Mouse (Mus musculus): ENCODE results near the gene Chrdl2.

Chrdl2 gene

GRCm38 (mm10) chr7:100005790-100006189 is at the start of gene Chrdl2:
Chrdl2 (plus strand) TSS chr7:100006172.
- DNase-seq (ENCODE audit: low spot score in 2 of 2) = peak; percentile 66 to 68

GRCm38 (mm10) chr7:99957226-99957965 is 48.6 kb upstream of the Chrdl2 start:
- DNase-seq (ENCODE audit: low spot score in 2 of 2) = peak in 1 of 2 experiments; percentile 38

- DNase-seq (ENCODE audit: low spot score in 2 of 2) = peak in 1 of 2 experiments; percentile 17
Measured at GRCm38 (mm10) chr7:99960571-99960970, 45.4 kb upstream of the Chrdl2 start.

- peak in 1 of 2 experiments; percentile 14 for DNase-seq (ENCODE audit: low spot score in 2 of 2)
Measured at GRCm38 (mm10) chr7:99961518-99961917, 44.5 kb upstream of the Chrdl2 start.

GRCm38 (mm10) chr7:99962536-99963236 is 43.3 kb upstream of the Chrdl2 start:
- peak in 1 of 2 experiments; percentile 26 for DNase-seq (ENCODE audit: low spot score in 2 of 2)

- peak in 1 of 2 experiments; percentile 26 for DNase-seq (ENCODE audit: low spot score in 2 of 2)
Measured at GRCm38 (mm10) chr7:99963237-99963860, 42.6 kb upstream of the Chrdl2 start.

- DNase-seq (ENCODE audit: low spot score in 2 of 2) = peak; percentile 81 to 89
Measured at GRCm38 (mm10) chr7:99965020-99965841, 40.7 kb upstream of the Chrdl2 start.

- peak in 1 of 2 experiments; percentile 16 for DNase-seq (ENCODE audit: low spot score in 2 of 2)
Measured at GRCm38 (mm10) chr7:99966011-99966721, 39.8 kb upstream of the Chrdl2 start.

- DNase-seq (ENCODE audit: low spot score in 2 of 2) = peak in 1 of 2 experiments; percentile 21
Measured at GRCm38 (mm10) chr7:99969151-99969550, 36.8 kb upstream of the Chrdl2 start.

GRCm38 (mm10) chr7:99971926-99972325 is 34.0 kb upstream of the Chrdl2 start:
- DNase-seq (ENCODE audit: low spot score in 2 of 2) = no peak

GRCm38 (mm10) chr7:99972912-99973311 is 33.1 kb upstream of the Chrdl2 start:
- peak in 1 of 2 experiments; percentile 16 for DNase-seq (ENCODE audit: low spot score in 2 of 2)

GRCm38 (mm10) chr7:99974208-99974970 is 31.6 kb upstream of the Chrdl2 start:
- DNase-seq (ENCODE audit: low spot score in 2 of 2) = peak in 1 of 2 experiments; percentile 14

GRCm38 (mm10) chr7:99975819-99976575 is 30.0 kb upstream of the Chrdl2 start:
- DNase-seq (ENCODE audit: low spot score in 2 of 2) = peak in 1 of 2 experiments; percentile 6

- DNase-seq (ENCODE audit: low spot score in 2 of 2) = no peak
Measured at GRCm38 (mm10) chr7:99978041-99978440, 27.9 kb upstream of the Chrdl2 start.

GRCm38 (mm10) chr7:99979081-99979480 is 26.9 kb upstream of the Chrdl2 start:
- DNase-seq (ENCODE audit: low spot score in 2 of 2) = no peak

GRCm38 (mm10) chr7:99979546-99980131 is 26.3 kb upstream of the Chrdl2 start:
- peak; percentile 59 to 66 for DNase-seq (ENCODE audit: low spot score in 2 of 2)

GRCm38 (mm10) chr7:99980132-99980591 is 25.8 kb upstream of the Chrdl2 start, which contains the start of gene Rnf169:
Rnf169 (minus strand) TSS chr7:99980448.
- peak; percentile 96 to 97 for DNase-seq (ENCODE audit: low spot score in 2 of 2)

GRCm38 (mm10) chr7:99981311-99981710 is 24.7 kb upstream of the Chrdl2 start:
- no peak for DNase-seq (ENCODE audit: low spot score in 2 of 2)

Data from right cerebral cortex, postnatal 10 days (tissue).